Mouse (Mus musculus) neural tube, embryonic 15.5 days (tissue): ENCODE results near the gene Htr3b. TPM values are rescaled to one million over a fixed set of nuclear protein-coding genes. Genes with fewer than 3 reads are reported as not detected.

Experiments
- ATAC-seq: fragments of 200-750 bp; cut with Nextera tagmentation; 2 replicates; pipeline ENCODE4 v1.8.0; 2017; ENCODE audit warnings: mild to moderate bottlenecking, moderate TSS enrichment, moderate library complexity; ENCODE audit not compliant: low FRiP score
- H3K27ac ChIP-seq: fragments of 300-500 bp; sonication (generic); replicated peaks from 2 replicates; pipeline ENCODE4 v1.5.1; 2015; ENCODE audit warnings: mild to moderate bottlenecking, inconsistent platforms
- H3K27me3 ChIP-seq: fragments of 300-500 bp; sonication (generic); replicated peaks from 2 replicates; pipeline ENCODE4 v1.6.1; 2015; ENCODE audit warnings: inconsistent platforms
- H3K36me3 ChIP-seq: fragments of 300-500 bp; sonication (generic); 2 replicates; pipeline ENCODE4 v1.6.1; 2015; ENCODE audit warnings: inconsistent platforms
- H3K4me1 ChIP-seq: fragments of 300-500 bp; sonication (generic); 2 replicates; pipeline ENCODE4 v1.6.1; 2015; ENCODE audit warnings: inconsistent platforms
- H3K4me2 ChIP-seq: fragments of 300-500 bp; sonication (generic); 2 replicates; pipeline ENCODE4 v1.6.1; 2015; ENCODE audit warnings: inconsistent platforms, mild to moderate bottlenecking, moderate library complexity
- H3K4me3 ChIP-seq: fragments of 300-500 bp; sonication (generic); replicated peaks from 2 replicates; pipeline ENCODE4 v1.5.1; 2015; ENCODE audit warnings: mild to moderate bottlenecking, inconsistent platforms
- H3K9ac ChIP-seq: fragments of 300-500 bp; sonication (generic); replicated peaks from 2 replicates; pipeline ENCODE4 v1.6.1; 2015; ENCODE audit warnings: mild to moderate bottlenecking, inconsistent platforms
- H3K9me3 ChIP-seq: fragments of 300-500 bp; sonication (generic); replicated peaks from 2 replicates; pipeline ENCODE4 v1.6.1; 2016; ENCODE audit warnings: inconsistent platforms
- WGBS: fragments of 180-500 bp; shearing (Covaris S2); methylation state at CpG from one replicate; pipeline ENCODE4 v1.1.7; 2015; ENCODE audit warnings: mixed read lengths; 5-methylcytosine and 5-hydroxymethylcytosine counted together
- polyA plus RNA-seq: library from polyadenylated mRNA; unstranded; fragments of >200 nt; fragmentation: Nextera tagmentation; extraction: Ambion mirVana; gene quantifications from 2 replicates; pipeline ENCODE4 v1.2.1, GENCODE M21; 2015

The Htr3b gene
- polyA plus RNA-seq, 1 experiment from 2014 or later = 1.8 TPM

GRCm38 (mm10) chr9:48981827-48982226, 17.0 kb upstream of the Htr3b start:
- H3K4me1 ChIP-seq = peaks cover 21% of the 10 kb centered on the region
- H3K9me3 ChIP-seq = no peaks in the 10 kb centered on the region
- no peak overlapping the region for H3K4me2 ChIP-seq
- no peaks in the 10 kb centered on the region for H3K27me3 ChIP-seq
- no peak overlapping the region for H3K4me3 ChIP-seq
- no peak overlapping the region for H3K27ac ChIP-seq
- ATAC-seq = no peak
- no peak overlapping the region for H3K9ac ChIP-seq
- H3K36me3 ChIP-seq = no peaks in the 10 kb centered on the region

GRCm38 (mm10) chr9:48980781-48981180, 16.0 kb upstream of the Htr3b start:
- no peak for ATAC-seq
- no peaks in the 10 kb centered on the region for H3K9me3 ChIP-seq

GRCm38 (mm10) chr9:48980371-48980770, 15.6 kb upstream of the Htr3b start:
- no peak for ATAC-seq
- Histone ChIP-seq H3K4me2 (no peak overlapping the region), H3K4me1 (peaks cover 9% of the 10 kb centered on the region; the same call in 1 of the 2 replicates), H3K9me3 (no peaks in the 10 kb centered on the region), H3K27ac (no peak overlapping the region), H3K27me3 (no peaks in the 10 kb centered on the region), H3K4me3 (no peak overlapping the region), H3K36me3 (no peaks in the 10 kb centered on the region), H3K9ac (no peak overlapping the region)
- 64% methylated on average over 5 of the region's 5 CpGs for WGBS

More at GRCm38 (mm10) chr9:48980781-48981180, 16.0 kb upstream of the Htr3b start:
- Histone ChIP-seq H3K4me2 (no peak overlapping the region), H3K27me3 (no peaks in the 10 kb centered on the region), H3K4me1 (peaks cover 10% of the 10 kb centered on the region), H3K9ac (no peak overlapping the region), H3K27ac (no peak overlapping the region), H3K4me3 (no peak overlapping the region), H3K36me3 (no peaks in the 10 kb centered on the region)
- WGBS = 73% methylated on average over 3 of the region's 3 CpGs

- peaks cover 3% of the 10 kb centered on the region; the same call in 1 of the 2 replicates for H3K4me1 ChIP-seq
- no peaks in the 10 kb centered on the region for H3K27me3 ChIP-seq
- H3K9me3 ChIP-seq = no peaks in the 10 kb centered on the region
- H3K4me2 ChIP-seq = no peak overlapping the region
- no peak for ATAC-seq
- no peak overlapping the region for H3K4me3 ChIP-seq
- no peak overlapping the region for H3K9ac ChIP-seq
- 86% methylated on average over 6 of the region's 6 CpGs for WGBS
- H3K36me3 ChIP-seq = no peaks in the 10 kb centered on the region
- H3K27ac ChIP-seq = no peak overlapping the region
Observed at GRCm38 (mm10) chr9:48976661-48977355, 12.0 kb upstream of the Htr3b start.

DNA sequence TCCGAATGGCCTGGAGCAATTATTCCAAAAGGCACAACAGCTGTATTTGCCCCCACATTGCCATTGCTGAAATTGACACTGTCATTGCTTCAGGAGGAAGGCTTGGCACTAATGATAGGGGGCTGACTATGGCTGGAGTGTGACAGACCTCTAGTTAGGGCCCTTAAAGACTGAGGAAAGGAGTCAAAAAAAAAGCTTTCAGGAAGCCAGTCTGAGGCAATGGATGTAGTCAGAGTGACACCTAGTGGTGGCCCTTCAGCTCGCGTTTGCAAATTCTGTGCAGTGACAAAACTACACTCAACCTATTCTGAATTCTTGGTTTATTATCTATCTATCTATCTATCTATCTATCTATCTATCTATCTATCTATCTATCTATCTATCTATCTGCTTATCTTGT, 7.7 kb upstream of the Htr3b start:
- 31% methylated on average over 3 of the region's 3 CpGs for WGBS

DNA sequence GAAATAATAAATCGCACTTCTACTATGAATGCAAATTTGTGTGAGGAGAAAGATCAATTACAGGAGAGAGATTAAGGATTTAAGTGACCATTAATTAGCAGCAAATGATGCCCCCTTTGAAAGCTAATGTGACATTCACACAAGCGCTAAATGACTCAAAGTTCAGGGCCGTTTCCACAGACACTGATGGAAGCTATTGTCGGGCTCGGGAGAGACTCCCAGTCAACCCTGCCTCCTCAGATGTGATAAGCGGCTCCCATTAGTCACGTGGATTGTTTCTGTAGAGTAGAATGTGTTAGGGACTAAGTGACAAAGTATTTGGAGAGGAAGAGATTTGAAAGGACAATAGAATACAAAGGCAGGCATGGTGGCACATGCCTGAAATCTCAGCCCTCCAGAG, 2.7 kb downstream of the Htr3b start:
- Histone ChIP-seq H3K36me3 (no peaks in the 10 kb centered on the region), H3K4me3 (no peak overlapping the region), H3K27ac (no peak overlapping the region), H3K9me3 (no peaks in the 10 kb centered on the region), H3K9ac (no peak overlapping the region), H3K27me3 (no peaks in the 10 kb centered on the region), H3K4me1 (peaks cover 13% of the 10 kb centered on the region), H3K4me2 (no peak overlapping the region)
- ATAC-seq = no peak
- 14% methylated on average over 7 of the region's 7 CpGs for WGBS

More for the DNA sequence above, 7.7 kb upstream of the Htr3b start:
- Histone ChIP-seq H3K9ac (no peak overlapping the region), H3K4me1 (peaks cover 3% of the 10 kb centered on the region; the same call in 1 of the 2 replicates), H3K27me3 (no peaks in the 10 kb centered on the region), H3K4me3 (no peak overlapping the region), H3K36me3 (no peaks in the 10 kb centered on the region), H3K9me3 (no peaks in the 10 kb centered on the region), H3K27ac (no peak overlapping the region), H3K4me2 (no peak overlapping the region)
- no peak for ATAC-seq

DNA sequence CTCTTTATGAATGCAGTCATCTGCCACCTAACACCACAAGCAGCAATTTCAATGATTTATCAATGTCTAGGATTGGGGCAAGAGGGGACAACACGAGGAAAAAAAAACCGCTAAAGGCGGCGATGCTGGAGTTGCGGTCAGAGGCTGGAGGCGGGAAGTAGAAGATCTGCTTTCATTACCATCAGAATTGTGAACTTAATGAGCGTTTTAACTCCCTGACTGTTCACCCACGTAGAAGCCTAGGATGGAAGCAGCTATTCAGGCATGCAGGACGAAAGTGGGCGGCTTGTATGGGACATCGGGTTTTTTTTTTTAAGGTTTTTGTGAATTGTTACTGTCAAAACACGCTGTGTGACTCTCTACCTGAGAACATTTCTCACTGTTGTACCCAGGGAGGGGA, 3.5 kb downstream of the Htr3b start:
- H3K4me3 ChIP-seq = no peak overlapping the region

GRCm38 (mm10) chr9:48947565-48947964, 17.2 kb downstream of the Htr3b start:
- WGBS = 90% methylated on average over 4 of the region's 4 CpGs

More for the DNA sequence above, 3.5 kb downstream of the Htr3b start:
- Histone ChIP-seq H3K27me3 (no peaks in the 10 kb centered on the region), H3K4me2 (peak overlapping the region; percentile 47), H3K27ac (no peak overlapping the region), H3K36me3 (no peaks in the 10 kb centered on the region), H3K9me3 (no peaks in the 10 kb centered on the region), H3K4me1 (peaks cover 13% of the 10 kb centered on the region), H3K9ac (0 out of 2 replicates have a peak overlapping the region, but pooled peaks have one; percentile 1)
- 22% methylated on average over 12 of the region's 12 CpGs for WGBS
- no peak for ATAC-seq

GRCm38 (mm10) chr9:48942349-48942748, 22.4 kb downstream of the Htr3b start:
- Histone ChIP-seq H3K4me2 (no peak overlapping the region), H3K4me1 (peaks cover 8% of the 10 kb centered on the region; the same call in 1 of the 2 replicates), H3K4me3 (no peak overlapping the region), H3K9me3 (no peaks in the 10 kb centered on the region), H3K36me3 (no peaks in the 10 kb centered on the region), H3K9ac (no peak overlapping the region), H3K27ac (no peak overlapping the region), H3K27me3 (no peaks in the 10 kb centered on the region)
- WGBS = 70% methylated on average over 1 of the region's 1 CpGs
- ATAC-seq = no peak

More at GRCm38 (mm10) chr9:48947565-48947964, 17.2 kb downstream of the Htr3b start:
- Histone ChIP-seq H3K4me2 (no peak overlapping the region), H3K27ac (no peak overlapping the region), H3K9me3 (no peaks in the 10 kb centered on the region), H3K36me3 (no peaks in the 10 kb centered on the region), H3K9ac (no peak overlapping the region), H3K4me3 (no peak overlapping the region), H3K27me3 (no peaks in the 10 kb centered on the region), H3K4me1 (peaks cover 2% of the 10 kb centered on the region; the same call in 1 of the 2 replicates)
- ATAC-seq = no peak

DNA sequence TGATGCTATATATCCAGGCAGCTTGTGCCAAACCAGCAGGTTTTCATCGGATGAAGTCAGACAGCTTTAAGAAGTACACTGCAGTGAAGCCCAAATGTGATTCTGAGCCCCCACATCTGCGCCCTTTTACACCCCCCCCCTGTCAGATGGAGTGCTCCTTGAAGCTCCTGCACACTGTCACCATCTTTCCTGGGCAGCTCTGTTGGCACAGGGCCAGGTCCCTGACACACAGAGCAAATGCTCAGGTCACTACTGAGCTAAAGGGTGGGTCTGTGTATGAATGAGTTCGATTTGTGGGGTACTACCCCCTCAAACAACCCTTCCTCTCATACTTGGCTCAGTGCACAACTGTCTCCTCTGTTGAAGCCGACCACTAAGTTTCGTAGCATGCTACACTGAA, 35.4 kb downstream of the Htr3b start:
- no peak for ATAC-seq
- WGBS = 81% methylated on average over 5 of the region's 5 CpGs
- no peak overlapping the region for H3K9ac ChIP-seq
- H3K9me3 ChIP-seq = no peaks in the 10 kb centered on the region
- 0 out of 2 replicates have a peak, but pooled peaks cover 4% of the 10 kb centered on the region for H3K4me1 ChIP-seq
- H3K4me2 ChIP-seq = no peak overlapping the region
- no peak overlapping the region for H3K27ac ChIP-seq
- no peaks in the 10 kb centered on the region for H3K36me3 ChIP-seq
- 0 out of 2 replicates have a peak, but pooled peaks cover 3% of the 10 kb centered on the region for H3K27me3 ChIP-seq
- H3K4me3 ChIP-seq = no peak overlapping the region

- no peak for ATAC-seq
- H3K4me1 ChIP-seq = 0 out of 2 replicates have a peak, but pooled peaks cover 4% of the 10 kb centered on the region
- no peak overlapping the region for H3K9ac ChIP-seq
- H3K27me3 ChIP-seq = 0 out of 2 replicates have a peak, but pooled peaks cover 3% of the 10 kb centered on the region
- no peaks in the 10 kb centered on the region for H3K9me3 ChIP-seq
- H3K36me3 ChIP-seq = no peaks in the 10 kb centered on the region
- no peak overlapping the region for H3K27ac ChIP-seq
- no peak overlapping the region for H3K4me3 ChIP-seq
- H3K4me2 ChIP-seq = no peak overlapping the region
- WGBS = 47% methylated on average over 3 of the region's 3 CpGs
Observed at GRCm38 (mm10) chr9:48928781-48929180, 36.0 kb downstream of the Htr3b start.

DNA sequence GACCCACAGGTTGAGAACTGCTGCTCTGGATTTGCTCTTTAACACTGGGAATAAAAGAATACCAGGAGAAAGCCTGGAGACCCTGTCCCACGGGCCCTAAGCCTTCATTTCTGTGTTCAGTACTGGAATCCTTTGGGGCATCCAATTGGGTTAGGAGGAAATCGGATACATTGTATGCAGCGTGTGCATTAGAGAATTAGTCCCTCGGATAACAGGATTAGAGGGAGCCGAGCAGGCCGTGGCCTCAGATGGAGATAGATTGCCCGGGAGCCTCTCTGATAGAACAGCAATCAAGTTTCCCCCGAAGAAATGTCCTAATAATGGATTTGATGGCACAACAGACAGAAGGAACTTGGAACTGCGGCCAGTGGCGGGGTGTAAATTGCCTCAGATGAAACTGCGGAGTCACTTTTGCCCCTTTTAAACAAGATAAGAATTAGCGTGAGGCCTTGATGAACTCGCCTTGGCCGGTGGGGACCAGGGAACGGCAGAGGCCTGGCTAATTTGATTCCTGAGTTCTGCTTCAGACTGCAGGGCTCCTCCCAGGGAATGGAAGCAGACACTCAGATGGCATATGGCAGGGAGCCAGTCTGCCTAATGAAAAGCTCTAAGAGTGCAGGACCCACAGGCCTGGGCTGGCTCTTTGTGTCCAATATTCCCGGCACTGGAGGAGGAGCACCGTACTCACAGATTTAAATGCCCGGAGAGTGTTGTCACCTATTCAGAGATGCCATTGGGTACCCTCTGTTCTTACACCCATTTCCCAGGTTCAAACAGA, 48.6 kb downstream of the Htr3b start:
- Histone ChIP-seq H3K36me3 (no peaks in the 10 kb centered on the region), H3K4me1 (peaks cover 9% of the 10 kb centered on the region), H3K27ac (no peak overlapping the region), H3K9me3 (no peaks in the 10 kb centered on the region), H3K9ac (no peak overlapping the region), H3K4me2 (no peak overlapping the region), H3K4me3 (no peak overlapping the region), H3K27me3 (no peaks in the 10 kb centered on the region)
- no peak for ATAC-seq
- 50% methylated on average over 18 of the region's 18 CpGs for WGBS
